Mouse (Mus musculus) lung, postnatal 0 days (tissue): ENCODE data around the gene Flt1.

ENCODE experiments used
- CTCF ChIP-seq: IDR thresholded peaks from 2 replicates; pipeline ENCODE4 v1.5.1; 2016; ENCODE audit warnings: antibody characterized with exemption, mild to moderate bottlenecking
- EP300 ChIP-seq: IDR thresholded peaks from 2 replicates; pipeline ENCODE4 v1.6.1; 2016; ENCODE audit warnings: antibody characterized with exemption, mild to moderate bottlenecking, control low read depth

DNA sequence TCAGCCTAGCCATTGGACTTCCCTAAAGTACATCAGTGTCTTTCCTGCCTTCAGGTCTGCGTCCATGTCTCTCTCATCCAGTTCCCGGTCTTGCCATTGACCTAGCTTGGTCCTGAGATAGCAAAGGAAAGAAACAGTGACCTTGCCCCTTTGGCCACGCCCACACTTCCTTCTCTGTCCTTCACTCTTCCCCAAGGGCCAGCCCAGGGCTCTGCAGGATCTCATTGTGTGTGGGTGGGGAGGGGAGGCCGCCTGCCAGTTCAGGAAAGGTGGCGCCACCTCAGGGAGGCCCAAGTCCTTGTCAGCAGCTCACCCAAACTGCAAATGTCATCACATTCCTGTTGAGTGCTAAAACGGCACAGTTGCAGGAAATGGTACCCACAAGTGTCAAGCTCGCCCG lies 151.3 kb downstream of the Flt1 start:
- peak; percentile 40 for TF ChIP-seq CTCF
- no peak for TF ChIP-seq EP300
